Mouse (Mus musculus): Measurements from ENCODE around the gene Sema4g. TPM values are rescaled to one million over a fixed set of nuclear protein-coding genes. Genes with fewer than 3 reads are reported as not detected.
A peak's percentile ranks its signal among the peaks of the same experiment; 100 is the strongest.

The Sema4g gene
- polyA plus RNA-seq, 1 experiment from 2014 or later = 6.9 TPM

- peaks cover 66% of the 10 kb centered on the region for H3K4me1 ChIP-seq (replicated peaks)
Observed at GRCm38 (mm10) chr19:45015518-45016281, 26.8 kb downstream of the Sema4g start.

GRCm38 (mm10) chr19:45016341-45017215 is 27.7 kb downstream of the Sema4g start:
- peak overlapping the region; percentile 75 for H3K4me3 ChIP-seq (replicated peaks)
- H3K27ac ChIP-seq = peak overlapping the region; percentile 98
- WGBS = 1% methylated on average over 16 of the region's 18 CpGs
- peak; percentile 18; the same call in 1 of the 2 replicates for ATAC-seq (ENCODE audit: insufficient number of reproducible peaks, insufficient read depth, low FRiP score, low TSS enrichment, low read depth)
- H3K9ac ChIP-seq (replicated peaks) = peak overlapping the region; percentile 93
- no peaks in the 10 kb centered on the region for H3K9me3 ChIP-seq
- peak overlapping the region; percentile 83 for H3K4me2 ChIP-seq
- peaks cover 18% of the 10 kb centered on the region for H3K36me3 ChIP-seq
- no peaks in the 10 kb centered on the region for H3K27me3 ChIP-seq
- peaks cover 74% of the 10 kb centered on the region for H3K4me1 ChIP-seq (replicated peaks)

More at GRCm38 (mm10) chr19:45015518-45016281, 26.8 kb downstream of the Sema4g start:
- Histone ChIP-seq H3K4me2 (peak overlapping the region; percentile 83), H3K27ac (peak overlapping the region; percentile 98), H3K36me3 (peaks cover 18% of the 10 kb centered on the region), H3K9me3 (no peaks in the 10 kb centered on the region), H3K27me3 (no peaks in the 10 kb centered on the region), H3K9ac (replicated peaks) (peak overlapping the region; percentile 93), H3K4me3 (replicated peaks) (peak overlapping the region; percentile 75)
- under 1% methylated on average over 34 of the region's 34 CpGs for WGBS
- ATAC-seq (ENCODE audit: insufficient number of reproducible peaks, insufficient read depth, low FRiP score, low TSS enrichment, low read depth) = peak; percentile 11; the same call in 1 of the 2 replicates

GRCm38 (mm10) chr19:45017216-45017771 is 28.4 kb downstream of the Sema4g start:
- peaks cover 75% of the 10 kb centered on the region for H3K4me1 ChIP-seq (replicated peaks)
- H3K9me3 ChIP-seq = no peaks in the 10 kb centered on the region
- H3K4me3 ChIP-seq (replicated peaks) = peak overlapping the region; percentile 75
- peak overlapping the region; percentile 83 for H3K4me2 ChIP-seq
- H3K27ac ChIP-seq = peak overlapping the region; percentile 98
- peaks cover 19% of the 10 kb centered on the region for H3K36me3 ChIP-seq
- peak overlapping the region; percentile 93 for H3K9ac ChIP-seq (replicated peaks)
- ATAC-seq (ENCODE audit: insufficient number of reproducible peaks, insufficient read depth, low FRiP score, low TSS enrichment, low read depth) = no peak
- H3K27me3 ChIP-seq = no peaks in the 10 kb centered on the region
- under 1% methylated on average over 15 of the region's 27 CpGs for whole genome bisulfite sequencing

GRCm38 (mm10) chr19:45017909-45018308 is 29.0 kb downstream of the Sema4g start:
- Histone ChIP-seq H3K4me2 (peak overlapping the region; percentile 83), H3K27me3 (no peaks in the 10 kb centered on the region), H3K4me3 (replicated peaks) (peak overlapping the region; percentile 75), H3K9ac (replicated peaks) (peak overlapping the region; percentile 93), H3K36me3 (peaks cover 25% of the 10 kb centered on the region), H3K4me1 (replicated peaks) (peaks cover 69% of the 10 kb centered on the region), H3K27ac (peak overlapping the region; percentile 98), H3K9me3 (no peaks in the 10 kb centered on the region)
- under 1% methylated on average over 45 of the region's 48 CpGs for WGBS
- peak; percentile 49 for ATAC-seq (ENCODE audit: insufficient number of reproducible peaks, insufficient read depth, low FRiP score, low TSS enrichment, low read depth)

- peak overlapping the region; percentile 93 for H3K9ac ChIP-seq (replicated peaks)
- peak overlapping the region; percentile 98 for H3K27ac ChIP-seq
- peak; percentile 2; the same call in 1 of the 2 replicates for ATAC-seq (ENCODE audit: insufficient number of reproducible peaks, insufficient read depth, low FRiP score, low TSS enrichment, low read depth)
- peak overlapping the region; percentile 83 for H3K4me2 ChIP-seq
- no peaks in the 10 kb centered on the region for H3K27me3 ChIP-seq
- H3K9me3 ChIP-seq = no peaks in the 10 kb centered on the region
- peaks cover 64% of the 10 kb centered on the region for H3K4me1 ChIP-seq (replicated peaks)
- under 1% methylated on average over 13 of the region's 13 CpGs for WGBS
- peak overlapping the region; percentile 75 for H3K4me3 ChIP-seq (replicated peaks)
- H3K36me3 ChIP-seq = peaks cover 30% of the 10 kb centered on the region
Observed at GRCm38 (mm10) chr19:45018351-45018831, 29.5 kb downstream of the Sema4g start.

GRCm38 (mm10) chr19:45020348-45020747 is 31.4 kb downstream of the Sema4g start:
- WGBS = 60% methylated on average over 6 of the region's 6 CpGs
- Histone ChIP-seq H3K27me3 (no peaks in the 10 kb centered on the region), H3K9me3 (no peaks in the 10 kb centered on the region), H3K27ac (no peak overlapping the region), H3K36me3 (peaks cover 49% of the 10 kb centered on the region), H3K4me2 (peak overlapping the region; percentile 29), H3K9ac (replicated peaks) (no peak overlapping the region; the same call in 1 of the 2 replicates), H3K4me3 (replicated peaks) (peak overlapping the region; percentile 7; the same call in 1 of the 2 replicates), H3K4me1 (replicated peaks) (peaks cover 51% of the 10 kb centered on the region)
- ATAC-seq (ENCODE audit: insufficient number of reproducible peaks, insufficient read depth, low FRiP score, low TSS enrichment, low read depth) = no peak

GRCm38 (mm10) chr19:45021362-45021761 is 32.5 kb downstream of the Sema4g start:
- Histone ChIP-seq H3K27ac (no peak overlapping the region), H3K9me3 (no peaks in the 10 kb centered on the region), H3K4me3 (replicated peaks) (no peak overlapping the region), H3K27me3 (no peaks in the 10 kb centered on the region), H3K36me3 (peaks cover 59% of the 10 kb centered on the region), H3K4me2 (peak overlapping the region; percentile 29), H3K4me1 (replicated peaks) (peaks cover 48% of the 10 kb centered on the region), H3K9ac (replicated peaks) (no peak overlapping the region; the same call in 1 of the 2 replicates)
- 95% methylated on average over 15 of the region's 15 CpGs for WGBS
- no peak for ATAC-seq (ENCODE audit: insufficient number of reproducible peaks, insufficient read depth, low FRiP score, low TSS enrichment, low read depth)

- Histone ChIP-seq H3K27me3 (no peaks in the 10 kb centered on the region), H3K4me2 (no peak overlapping the region), H3K9me3 (no peaks in the 10 kb centered on the region), H3K27ac (no peak overlapping the region), H3K4me3 (replicated peaks) (no peak overlapping the region), H3K36me3 (peaks cover 86% of the 10 kb centered on the region), H3K4me1 (replicated peaks) (peaks cover 43% of the 10 kb centered on the region), H3K9ac (replicated peaks) (no peak overlapping the region)
- 85% methylated on average over 11 of the region's 11 CpGs for WGBS
- ATAC-seq (ENCODE audit: insufficient number of reproducible peaks, insufficient read depth, low FRiP score, low TSS enrichment, low read depth) = no peak
Observed at GRCm38 (mm10) chr19:45023993-45024392, 35.1 kb downstream of the Sema4g start.

GRCm38 (mm10) chr19:45024775-45025174 is 35.9 kb downstream of the Sema4g start:
- Histone ChIP-seq H3K36me3 (peaks cover 86% of the 10 kb centered on the region), H3K9ac (replicated peaks) (no peak overlapping the region), H3K27ac (no peak overlapping the region), H3K4me2 (no peak overlapping the region), H3K27me3 (no peaks in the 10 kb centered on the region), H3K4me1 (replicated peaks) (peaks cover 35% of the 10 kb centered on the region), H3K9me3 (no peaks in the 10 kb centered on the region), H3K4me3 (replicated peaks) (no peak overlapping the region)
- no peak for ATAC-seq (ENCODE audit: insufficient number of reproducible peaks, insufficient read depth, low FRiP score, low TSS enrichment, low read depth)
- 91% methylated on average over 20 of the region's 20 CpGs for WGBS

- Histone ChIP-seq H3K4me3 (replicated peaks) (no peak overlapping the region), H3K4me2 (no peak overlapping the region), H3K27ac (0 out of 2 replicates have a peak overlapping the region, but pooled peaks have one; percentile 20), H3K36me3 (peaks cover 79% of the 10 kb centered on the region), H3K9me3 (no peaks in the 10 kb centered on the region), H3K9ac (replicated peaks) (no peak overlapping the region; the same call in 1 of the 2 replicates), H3K4me1 (replicated peaks) (peaks cover 26% of the 10 kb centered on the region), H3K27me3 (no peaks in the 10 kb centered on the region)
- WGBS = 72% methylated on average over 37 of the region's 37 CpGs
- no peak for ATAC-seq (ENCODE audit: insufficient number of reproducible peaks, insufficient read depth, low FRiP score, low TSS enrichment, low read depth)
Observed at GRCm38 (mm10) chr19:45025937-45026568, 37.2 kb downstream of the Sema4g start.
